Mouse (Mus musculus) bone marrow, adult 2 months (tissue): ENCODE results near the gene 4933417A18Rik.

ENCODE experiments used
- CTCF ChIP-seq: fragments of 200-500 bp; IDR thresholded peaks from 2 replicates; pipeline ENCODE4 v1.5.1; 2011; ENCODE audit warnings: low read length, control low read depth; ENCODE audit not compliant: control insufficient read depth, insufficient read depth
- POLR2A ChIP-seq: fragments of 200-500 bp; IDR thresholded peaks from 2 replicates; pipeline ENCODE4 v1.6.1; 2011; ENCODE audit warnings: low read depth, mild to moderate bottlenecking, control low read depth, low read length, borderline replicate concordance; ENCODE audit not compliant: control insufficient read depth

GRCm38 (mm10) chr13:34973770-34974169 lies 49.6 kb downstream of the 4933417A18Rik start:
- TF ChIP-seq CTCF (no peak), POLR2A (no peak)
